Mouse (Mus musculus) midbrain, embryonic 11.5 days (tissue): Measurements from ENCODE around the gene S1pr5. TPM values are rescaled to one million over a fixed set of nuclear protein-coding genes. Genes with fewer than 3 reads are reported as not detected.
"Not testable (repeated sequence)": the region's sequence is repeated elsewhere in the genome, so short reads cannot be mapped to it uniquely, and the experiment has no call there.

Source experiments
- ATAC-seq: fragments of 200-750 bp; cut with Nextera tagmentation; 2 replicates; pipeline ENCODE4 v1.8.0; 2017; ENCODE audit warnings: moderate TSS enrichment, moderate library complexity; ENCODE audit not compliant: low FRiP score
- DNase-seq: peaks from one replicate; pipeline ENCODE4 v3.0.0; 2015; ENCODE audit warnings: low spot score; ENCODE audit errors: missing footprints
- H3K27ac ChIP-seq: fragments of 300-500 bp; sonication (generic); 2 replicates; pipeline ENCODE4 v1.5.1; 2014; ENCODE audit warnings: low read depth, low read length
- H3K27me3 ChIP-seq: fragments of 300-500 bp; sonication (generic); 2 replicates; pipeline ENCODE4 v1.6.1; 2014; ENCODE audit warnings: mild to moderate bottlenecking, low read length, moderate library complexity, mixed read lengths; ENCODE audit not compliant: control insufficient read depth, insufficient read depth
- H3K36me3 ChIP-seq: fragments of 300-500 bp; sonication (generic); 2 replicates; pipeline ENCODE4 v1.6.1; 2014; ENCODE audit warnings: mild to moderate bottlenecking, low read length, moderate library complexity, mixed read lengths; ENCODE audit not compliant: control insufficient read depth, insufficient read depth
- H3K4me1 ChIP-seq: fragments of 300-500 bp; sonication (generic); 2 replicates; pipeline ENCODE4 v1.6.1; 2014; ENCODE audit warnings: low read length; ENCODE audit not compliant: control insufficient read depth, insufficient read depth
- H3K4me2 ChIP-seq: fragments of 300-500 bp; sonication (generic); 2 replicates; pipeline ENCODE4 v1.6.1; 2014; ENCODE audit warnings: mild to moderate bottlenecking, moderate library complexity
- H3K4me3 ChIP-seq: fragments of 300-500 bp; sonication (generic); 2 replicates; pipeline ENCODE4 v1.5.1; 2014; ENCODE audit warnings: low read depth, low read length
- H3K9ac ChIP-seq: fragments of 300-500 bp; sonication (generic); 2 replicates; pipeline ENCODE4 v1.6.1; 2014; ENCODE audit warnings: low read length
- H3K9me3 ChIP-seq: fragments of 300-500 bp; sonication (generic); 2 replicates; pipeline ENCODE4 v1.6.1; 2016; ENCODE audit warnings: low read length; ENCODE audit not compliant: control insufficient read depth
- WGBS: fragments of 180-500 bp; shearing (Covaris S2); extraction: QIAGEN DNeasy Blood & Tissue Kit; methylation state at CpG from one replicate; pipeline ENCODE4 v1.1.7; 2014; 5-methylcytosine and 5-hydroxymethylcytosine counted together
- polyA plus RNA-seq: library from polyadenylated mRNA; unstranded; fragments of >200 nt; fragmentation: Nextera tagmentation; extraction: Ambion mirVana; gene quantifications from 2 replicates; pipeline ENCODE4 v1.2.1, GENCODE M21; 2014

S1pr5 gene
- polyA plus RNA-seq, 1 experiment from 2014 or later, result 0.19 TPM

- not testable (repeated sequence) for H3K9ac ChIP-seq, DNase-seq, H3K4me2 ChIP-seq, ATAC-seq, H3K27ac ChIP-seq, H3K9me3 ChIP-seq, H3K27me3 ChIP-seq, H3K4me1 ChIP-seq, H3K36me3 ChIP-seq, H3K4me3 ChIP-seq
- 100% methylated on average over 1 of the region's 2 CpGs for WGBS
These were observed 24.8 kb downstream of the S1pr5 start for GRCm38 (mm10) chr9:21223490-21223889.

GRCm38 (mm10) chr9:21221383-21221929 is 26.8 kb downstream of the S1pr5 start:
- H3K4me1 ChIP-seq, result peaks cover 4% of the 10 kb centered on the region; the same call in 1 of the 2 replicates
- WGBS, result 16% methylated on average over 7 of the region's 7 CpGs
- no peaks in the 10 kb centered on the region; the same call in 1 of the 2 replicates for H3K27me3 ChIP-seq
- H3K4me3 ChIP-seq, result no peak overlapping the region
- DNase-seq (no peak), ATAC-seq (0 out of 2 replicates have a peak, but pooled peaks have one; percentile 25)
- H3K4me2 ChIP-seq, result no peak overlapping the region
- no peaks in the 10 kb centered on the region; the same call in 1 of the 2 replicates for H3K9me3 ChIP-seq
- H3K27ac ChIP-seq, result no peak overlapping the region
- H3K36me3 ChIP-seq, result no peaks in the 10 kb centered on the region
- H3K9ac ChIP-seq, result no peak overlapping the region

GRCm38 (mm10) chr9:21220490-21221382 is 27.5 kb downstream of the S1pr5 start:
- Histone ChIP-seq H3K4me1 (peaks cover 4% of the 10 kb centered on the region; the same call in 1 of the 2 replicates), H3K36me3 (no peaks in the 10 kb centered on the region), H3K4me2 (peak overlapping the region; percentile 38), H3K9ac (peak overlapping the region; percentile 36), H3K27ac (no peak overlapping the region), H3K9me3 (no peaks in the 10 kb centered on the region; the same call in 1 of the 2 replicates), H3K27me3 (no peaks in the 10 kb centered on the region; the same call in 1 of the 2 replicates), H3K4me3 (peak overlapping the region; percentile 13; the same call in 1 of the 2 replicates)
- 14% methylated on average over 21 of the region's 21 CpGs for WGBS
- DNase-seq (peak; percentile 98), ATAC-seq (peak; percentile 87)

GRCm38 (mm10) chr9:21219820-21220219 is 28.4 kb downstream of the S1pr5 start:
- 58% methylated on average over 3 of the region's 3 CpGs for WGBS
- no peak for ATAC-seq
- no peak overlapping the region for H3K4me3 ChIP-seq
- no peaks in the 10 kb centered on the region for H3K27me3 ChIP-seq
- no peak overlapping the region for H3K4me2 ChIP-seq
- peaks cover 4% of the 10 kb centered on the region; the same call in 1 of the 2 replicates for H3K4me1 ChIP-seq
- DNase-seq, result no peak
- H3K9me3 ChIP-seq, result no peaks in the 10 kb centered on the region; the same call in 1 of the 2 replicates
- no peak overlapping the region for H3K9ac ChIP-seq
- H3K36me3 ChIP-seq, result no peaks in the 10 kb centered on the region
- no peak overlapping the region for H3K27ac ChIP-seq

GRCm38 (mm10) chr9:21216050-21216841 is 32.0 kb downstream of the S1pr5 start:
- H3K9ac ChIP-seq, result no peak overlapping the region
- H3K4me3 ChIP-seq, result no peak overlapping the region
- H3K9me3 ChIP-seq, result no peaks in the 10 kb centered on the region; the same call in 1 of the 2 replicates
- no peak overlapping the region for H3K4me2 ChIP-seq
- no peaks in the 10 kb centered on the region for H3K27me3 ChIP-seq
- 76% methylated on average over 23 of the region's 25 CpGs for WGBS
- no peaks in the 10 kb centered on the region for H3K36me3 ChIP-seq
- H3K4me1 ChIP-seq, result peaks cover 4% of the 10 kb centered on the region; the same call in 1 of the 2 replicates
- peak; percentile 49; the same call in 1 of the 2 replicates for ATAC-seq
- no peak for DNase-seq
- H3K27ac ChIP-seq, result no peak overlapping the region

- Histone ChIP-seq H3K4me1 (no peaks in the 10 kb centered on the region), H3K4me2 (no peak overlapping the region), H3K9ac (no peak overlapping the region), H3K27me3 (no peaks in the 10 kb centered on the region), H3K9me3 (no peaks in the 10 kb centered on the region), H3K27ac (no peak overlapping the region), H3K4me3 (no peak overlapping the region), H3K36me3 (no peaks in the 10 kb centered on the region)
- ATAC-seq (no peak), DNase-seq (no peak)
- 46% methylated on average over 7 of the region's 7 CpGs for WGBS
These were observed 34.5 kb downstream of the S1pr5 start for GRCm38 (mm10) chr9:21213617-21214190.

- Histone ChIP-seq H3K36me3 (no peaks in the 10 kb centered on the region), H3K27ac (no peak overlapping the region), H3K4me1 (no peaks in the 10 kb centered on the region), H3K4me3 (no peak overlapping the region), H3K9me3 (no peaks in the 10 kb centered on the region), H3K27me3 (no peaks in the 10 kb centered on the region), H3K4me2 (no peak overlapping the region), H3K9ac (no peak overlapping the region)
- 90% methylated on average over 7 of the region's 7 CpGs for whole genome bisulfite sequencing
- DNase-seq (no peak), ATAC-seq (no peak)
These were observed 36.6 kb downstream of the S1pr5 start for GRCm38 (mm10) chr9:21211624-21212023.

GRCm38 (mm10) chr9:21210821-21211220 is 37.4 kb downstream of the S1pr5 start:
- ATAC-seq (no peak), DNase-seq (no peak)
- Histone ChIP-seq H3K36me3 (no peaks in the 10 kb centered on the region), H3K4me2 (no peak overlapping the region), H3K4me3 (no peak overlapping the region), H3K4me1 (no peaks in the 10 kb centered on the region), H3K27me3 (no peaks in the 10 kb centered on the region), H3K9ac (no peak overlapping the region), H3K27ac (no peak overlapping the region), H3K9me3 (no peaks in the 10 kb centered on the region)
- WGBS, result 81% methylated on average over 6 of the region's 6 CpGs
